Mouse (Mus musculus): ENCODE results near the gene Il17c. TPM values are rescaled to one million over a fixed set of nuclear protein-coding genes. Genes with fewer than 3 reads are reported as not detected.

The Il17c gene
- polyA plus RNA-seq, 1 experiment from 2014 or later = 0.29 TPM

- WGBS = 88% methylated on average over 9 of the region's 9 CpGs
- peaks cover 100% of the 10 kb centered on the region for H3K36me3 ChIP-seq (replicated peaks)
- no peaks in the 10 kb centered on the region for H3K9me3 ChIP-seq
- no peak for DNase-seq (ENCODE audit: low spot score)
- no peak overlapping the region for H3K27ac ChIP-seq (replicated peaks)
- no peaks in the 10 kb centered on the region for H3K27me3 ChIP-seq (replicated peaks; ENCODE audit: low read depth, poor library complexity, severe bottlenecking)
- no peaks in the 10 kb centered on the region for H3K4me1 ChIP-seq
- no peak overlapping the region for H3K4me3 ChIP-seq
Measured at GRCm38 (mm10) chr8:122414311-122414710, 7.5 kb upstream of the Il17c start.

- H3K9me3 ChIP-seq = no peaks in the 10 kb centered on the region
- H3K4me3 ChIP-seq = no peak overlapping the region
- DNase-seq (ENCODE audit: low spot score) = no peak
- H3K27ac ChIP-seq (replicated peaks) = no peak overlapping the region
- H3K4me1 ChIP-seq = no peaks in the 10 kb centered on the region
- WGBS = 92% methylated on average over 6 of the region's 6 CpGs
- peaks cover 100% of the 10 kb centered on the region for H3K36me3 ChIP-seq (replicated peaks)
- H3K27me3 ChIP-seq (replicated peaks; ENCODE audit: low read depth, poor library complexity, severe bottlenecking) = no peaks in the 10 kb centered on the region
Measured at GRCm38 (mm10) chr8:122415554-122415953, 6.3 kb upstream of the Il17c start.

GRCm38 (mm10) chr8:122419881-122420555 is 1.8 kb upstream of the Il17c start:
- Histone ChIP-seq H3K27ac (replicated peaks) (no peak overlapping the region), H3K36me3 (replicated peaks) (peaks cover 55% of the 10 kb centered on the region), H3K27me3 (replicated peaks; ENCODE audit: low read depth, poor library complexity, severe bottlenecking) (no peaks in the 10 kb centered on the region), H3K9me3 (no peaks in the 10 kb centered on the region), H3K4me1 (no peaks in the 10 kb centered on the region), H3K4me3 (no peak overlapping the region)
- no peak for DNase-seq (ENCODE audit: low spot score)
- WGBS = 73% methylated on average over 9 of the region's 9 CpGs

- 87% methylated on average over 24 of the region's 24 CpGs for WGBS
- peaks cover 23% of the 10 kb centered on the region for H3K36me3 ChIP-seq (replicated peaks)
- H3K4me1 ChIP-seq = no peaks in the 10 kb centered on the region
- no peak for DNase-seq (ENCODE audit: low spot score)
- no peaks in the 10 kb centered on the region for H3K9me3 ChIP-seq
- no peak overlapping the region for H3K4me3 ChIP-seq
- no peak overlapping the region for H3K27ac ChIP-seq (replicated peaks)
- H3K27me3 ChIP-seq (replicated peaks; ENCODE audit: low read depth, poor library complexity, severe bottlenecking) = no peaks in the 10 kb centered on the region
Measured at GRCm38 (mm10) chr8:122423217-122423616, 1.4 kb downstream of the Il17c start.

GRCm38 (mm10) chr8:122423659-122424058 is 1.8 kb downstream of the Il17c start:
- WGBS = 56% methylated on average over 5 of the region's 5 CpGs
- no peaks in the 10 kb centered on the region for H3K9me3 ChIP-seq
- no peaks in the 10 kb centered on the region for H3K4me1 ChIP-seq
- DNase-seq (ENCODE audit: low spot score) = no peak
- no peak overlapping the region for H3K27ac ChIP-seq (replicated peaks)
- H3K4me3 ChIP-seq = no peak overlapping the region
- H3K36me3 ChIP-seq (replicated peaks) = peaks cover 19% of the 10 kb centered on the region
- no peaks in the 10 kb centered on the region for H3K27me3 ChIP-seq (replicated peaks; ENCODE audit: low read depth, poor library complexity, severe bottlenecking)

GRCm38 (mm10) chr8:122426145-122426544 is 4.3 kb downstream of the Il17c start:
- no peak for DNase-seq (ENCODE audit: low spot score)
- 77% methylated on average over 9 of the region's 9 CpGs for WGBS
- Histone ChIP-seq H3K27ac (replicated peaks) (no peak overlapping the region), H3K36me3 (replicated peaks) (no peaks in the 10 kb centered on the region), H3K27me3 (replicated peaks; ENCODE audit: low read depth, poor library complexity, severe bottlenecking) (no peaks in the 10 kb centered on the region), H3K4me1 (no peaks in the 10 kb centered on the region), H3K9me3 (no peaks in the 10 kb centered on the region), H3K4me3 (no peak overlapping the region)

GRCm38 (mm10) chr8:122427607-122428006 is 5.8 kb downstream of the Il17c start:
- 88% methylated on average over 7 of the region's 7 CpGs for WGBS
- DNase-seq (ENCODE audit: low spot score) = no peak
- H3K4me1 ChIP-seq = peaks cover 12% of the 10 kb centered on the region
- no peaks in the 10 kb centered on the region for H3K9me3 ChIP-seq
- H3K27me3 ChIP-seq (replicated peaks; ENCODE audit: low read depth, poor library complexity, severe bottlenecking) = peaks cover 4% of the 10 kb centered on the region; the same call in 1 of the 2 replicates
- no peak overlapping the region for H3K4me3 ChIP-seq
- H3K36me3 ChIP-seq (replicated peaks) = no peaks in the 10 kb centered on the region
- no peak overlapping the region for H3K27ac ChIP-seq (replicated peaks)

GRCm38 (mm10) chr8:122428163-122428562 is 6.3 kb downstream of the Il17c start:
- Histone ChIP-seq H3K36me3 (replicated peaks) (0 out of 2 replicates have a peak, but pooled peaks cover 1% of the 10 kb centered on the region), H3K27me3 (replicated peaks; ENCODE audit: low read depth, poor library complexity, severe bottlenecking) (peaks cover 4% of the 10 kb centered on the region; the same call in 1 of the 2 replicates), H3K9me3 (no peaks in the 10 kb centered on the region), H3K27ac (replicated peaks) (no peak overlapping the region), H3K4me1 (peaks cover 17% of the 10 kb centered on the region), H3K4me3 (no peak overlapping the region)
- 89% methylated on average over 9 of the region's 9 CpGs for WGBS
- no peak for DNase-seq (ENCODE audit: low spot score)

GRCm38 (mm10) chr8:122430058-122430636 is 8.3 kb downstream of the Il17c start:
- 87% methylated on average over 10 of the region's 10 CpGs for WGBS
- peaks cover 21% of the 10 kb centered on the region for H3K36me3 ChIP-seq (replicated peaks)
- H3K9me3 ChIP-seq = no peaks in the 10 kb centered on the region
- H3K4me1 ChIP-seq = peaks cover 19% of the 10 kb centered on the region
- DNase-seq (ENCODE audit: low spot score) = no peak
- H3K27ac ChIP-seq (replicated peaks) = no peak overlapping the region
- peaks cover 7% of the 10 kb centered on the region; the same call in 1 of the 2 replicates for H3K27me3 ChIP-seq (replicated peaks; ENCODE audit: low read depth, poor library complexity, severe bottlenecking)
- no peak overlapping the region for H3K4me3 ChIP-seq

GRCm38 (mm10) chr8:122430646-122431045 is 8.8 kb downstream of the Il17c start:
- H3K36me3 ChIP-seq (replicated peaks) = peaks cover 26% of the 10 kb centered on the region
- no peak overlapping the region for H3K27ac ChIP-seq (replicated peaks)
- H3K4me1 ChIP-seq = peaks cover 19% of the 10 kb centered on the region

GRCm38 (mm10) chr8:122431694-122432442 is 10.0 kb downstream of the Il17c start:
- Histone ChIP-seq H3K27ac (replicated peaks) (peak overlapping the region; percentile 74), H3K27me3 (replicated peaks; ENCODE audit: low read depth, poor library complexity, severe bottlenecking) (peaks cover 7% of the 10 kb centered on the region; the same call in 1 of the 2 replicates), H3K4me1 (peaks cover 19% of the 10 kb centered on the region), H3K4me3 (peak overlapping the region; percentile 61), H3K36me3 (replicated peaks) (peaks cover 38% of the 10 kb centered on the region), H3K9me3 (peaks cover 4% of the 10 kb centered on the region; the same call in 1 of the 2 replicates)
- DNase-seq (ENCODE audit: low spot score) = peak; percentile 29
- 40% methylated on average over 18 of the region's 18 CpGs for WGBS

More at GRCm38 (mm10) chr8:122430646-122431045, 8.8 kb downstream of the Il17c start:
- Histone ChIP-seq H3K4me3 (no peak overlapping the region), H3K27me3 (replicated peaks; ENCODE audit: low read depth, poor library complexity, severe bottlenecking) (peaks cover 7% of the 10 kb centered on the region; the same call in 1 of the 2 replicates), H3K9me3 (peaks cover 4% of the 10 kb centered on the region; the same call in 1 of the 2 replicates)
- WGBS = 81% methylated on average over 3 of the region's 3 CpGs
- no peak for DNase-seq (ENCODE audit: low spot score)

- DNase-seq (ENCODE audit: low spot score) = peak; percentile 70
- Histone ChIP-seq H3K9me3 (peaks cover 4% of the 10 kb centered on the region; the same call in 1 of the 2 replicates), H3K36me3 (replicated peaks) (peaks cover 46% of the 10 kb centered on the region), H3K27ac (replicated peaks) (peak within 1 kb of the TSS; percentile 74), H3K4me3 (peak within 1 kb of the TSS; percentile 61), H3K4me1 (peaks cover 20% of the 10 kb centered on the region), H3K27me3 (replicated peaks; ENCODE audit: low read depth, poor library complexity, severe bottlenecking) (peaks cover 7% of the 10 kb centered on the region; the same call in 1 of the 2 replicates)
- WGBS = 4% methylated on average over 45 of the region's 45 CpGs
Measured at GRCm38 (mm10) chr8:122432443-122433268, 10.8 kb downstream of the Il17c start, which contains the start of gene Cyba. Gene Cyba, minus strand, starts transcription at chr8:122432930.
